ENCODE assay signal across 7 mouse cellular contexts in the genomic region with DNA sequence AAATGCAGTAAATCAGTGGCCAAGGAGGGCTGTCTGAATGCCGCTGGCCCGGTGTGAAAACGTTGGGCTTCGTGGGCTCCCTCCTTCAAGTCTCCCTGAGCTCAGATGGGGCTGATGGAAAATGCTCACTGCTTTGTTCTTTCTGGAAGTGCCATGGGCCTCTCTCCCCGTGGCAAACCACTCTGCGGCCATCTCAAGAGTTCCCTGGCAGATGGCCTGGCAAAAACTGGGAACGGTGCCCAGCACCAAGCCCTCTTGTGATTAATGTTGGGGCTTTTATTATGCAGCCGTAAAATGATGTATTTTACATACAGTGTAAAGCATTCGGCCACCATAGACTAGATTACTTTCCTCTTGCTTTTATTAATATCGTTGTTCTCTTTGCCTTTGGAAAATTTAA.
DNase-seq lines count a peak whose midpoint lies in the region; TF ChIP-seq lines count a peak whose summit lies in the region.

No protein-coding gene starts in this region.

- TF ChIP-seq CTCF in brain, embryonic 14.5 days (IDR thresholded peaks at IDR 0.05; ENCODE audit: borderline replicate concordance, extremely low read depth, insufficient read depth, insufficient read length), result no peak
- TF ChIP-seq CTCF in olfactory bulb, adult 2 months (IDR thresholded peaks at IDR 0.05; ENCODE audit: insufficient read depth, low read depth, low read length), result 0 out of 2 replicates have a peak, but pooled peaks have one; percentile 6

- H3K4me1 ChIP-seq in olfactory bulb, adult 2 months (ENCODE audit: control insufficient read depth, insufficient read depth, low read length), result peaks cover 3% of the 10 kb centered on the region

- 41% methylated on average over 10 of the region's 10 CpGs for WGBS in olfactory bulb, adult 2 months

- no peak overlapping the region for H3K27ac ChIP-seq in olfactory bulb, adult 2 months (ENCODE audit: insufficient read depth, low read depth, low read length)

- DNase-seq in ovary, postnatal 10 days (ENCODE audit: low spot score), result peak; percentile 10
- DNase-seq in ovary, adult 18-20 months (ENCODE audit: low spot score), result no peak
- DNase-seq in brain, embryonic 14.5 days (ENCODE audit: low read depth), result peak; percentile 92
- peak; percentile 56 to 91 for DNase-seq in cerebellum, postnatal 4 days (ENCODE audit: low spot score in 2 of 2)
- DNase-seq in thymus, postnatal 36 days, result no peak
- DNase-seq in kidney, postnatal 10 days, result no peak

- TF ChIP-seq POLR2A in brain, embryonic 14.5 days (IDR thresholded peaks at IDR 0.05; ENCODE audit: borderline replicate concordance, extremely low read depth, insufficient read depth, insufficient read length, poor library complexity, severe bottlenecking), result no peak
- TF ChIP-seq POLR2A in olfactory bulb, adult 2 months (IDR thresholded peaks at IDR 0.05; ENCODE audit: insufficient read depth, low read depth, low read length), result no peak

- no peak overlapping the region for H3K4me3 ChIP-seq in olfactory bulb, adult 2 months (ENCODE audit: insufficient read depth, low read depth, low read length)

Comparison
In these comparisons a context has a peak if more than half of its experiments do, and no peak if none do; other contexts are left out.
1. DNase-seq: peak in ovary, postnatal 10 days (single experiment), brain, embryonic 14.5 days (single experiment) and cerebellum, postnatal 4 days (2 of 2); none in ovary, adult 18-20 months (single experiment), thymus, postnatal 36 days (0 of 2) and kidney, postnatal 10 days (single experiment).